Mouse (Mus musculus): Measurements from ENCODE around the gene Gm853. TPM values are rescaled to one million over a fixed set of nuclear protein-coding genes. Genes with fewer than 3 reads are reported as not detected.

Gm853 gene
- polyA plus RNA-seq, 1 experiment from 2014 or later, result not detected

DNA sequence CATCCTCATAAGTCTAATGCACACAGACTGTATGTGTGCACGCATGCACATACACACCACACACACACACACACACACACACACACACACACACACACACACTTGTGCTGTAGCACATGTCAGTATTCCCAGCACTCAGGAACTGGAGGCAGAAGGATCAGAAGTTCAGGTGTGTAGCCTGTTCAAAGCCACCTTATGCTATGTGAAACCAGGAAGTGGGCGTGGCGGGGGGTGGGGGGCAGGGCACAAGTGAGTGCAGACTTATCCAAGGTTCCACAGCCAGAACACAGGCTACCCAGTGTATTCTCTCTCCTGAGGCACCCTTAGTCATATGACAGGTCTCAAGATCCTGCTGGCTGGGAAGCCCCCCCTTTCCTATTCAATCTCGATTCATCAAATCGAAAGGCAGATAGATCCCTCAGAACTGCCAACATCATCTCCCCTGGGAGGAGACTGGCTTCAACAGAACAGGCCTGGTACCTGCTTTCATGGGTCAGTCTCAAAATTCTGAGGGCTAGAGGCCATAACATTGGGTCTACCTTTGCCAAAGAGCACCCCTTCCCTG lies 46.0 kb downstream of the Gm853 start:
- no peak overlapping the region for H3K4me3 ChIP-seq (ENCODE audit: low read depth, low read length)
- peaks cover 15% of the 10 kb centered on the region; the same call in 1 of the 2 replicates for H3K4me1 ChIP-seq (replicated peaks; ENCODE audit: control insufficient read depth, insufficient read depth, low read length)
- H3K9me3 ChIP-seq (ENCODE audit: control insufficient read depth, low read length), result no peaks in the 10 kb centered on the region
- no peak overlapping the region for H3K9ac ChIP-seq (ENCODE audit: low read length)
- no peak for DNase-seq (ENCODE audit: low spot score)
- no peak overlapping the region for H3K27ac ChIP-seq (ENCODE audit: low read depth, low read length)
- H3K4me2 ChIP-seq (ENCODE audit: low read depth, low read length, severe bottlenecking), result no peak overlapping the region
- peaks cover 21% of the 10 kb centered on the region for H3K27me3 ChIP-seq (ENCODE audit: control insufficient read depth, insufficient read depth, low read length)
- ATAC-seq (replicated peaks; ENCODE audit: low FRiP score), result no peak
- WGBS, result 83% methylated on average over 5 of the region's 5 CpGs
- no peaks in the 10 kb centered on the region for H3K36me3 ChIP-seq (ENCODE audit: control insufficient read depth, insufficient read depth, low read length)

DNA sequence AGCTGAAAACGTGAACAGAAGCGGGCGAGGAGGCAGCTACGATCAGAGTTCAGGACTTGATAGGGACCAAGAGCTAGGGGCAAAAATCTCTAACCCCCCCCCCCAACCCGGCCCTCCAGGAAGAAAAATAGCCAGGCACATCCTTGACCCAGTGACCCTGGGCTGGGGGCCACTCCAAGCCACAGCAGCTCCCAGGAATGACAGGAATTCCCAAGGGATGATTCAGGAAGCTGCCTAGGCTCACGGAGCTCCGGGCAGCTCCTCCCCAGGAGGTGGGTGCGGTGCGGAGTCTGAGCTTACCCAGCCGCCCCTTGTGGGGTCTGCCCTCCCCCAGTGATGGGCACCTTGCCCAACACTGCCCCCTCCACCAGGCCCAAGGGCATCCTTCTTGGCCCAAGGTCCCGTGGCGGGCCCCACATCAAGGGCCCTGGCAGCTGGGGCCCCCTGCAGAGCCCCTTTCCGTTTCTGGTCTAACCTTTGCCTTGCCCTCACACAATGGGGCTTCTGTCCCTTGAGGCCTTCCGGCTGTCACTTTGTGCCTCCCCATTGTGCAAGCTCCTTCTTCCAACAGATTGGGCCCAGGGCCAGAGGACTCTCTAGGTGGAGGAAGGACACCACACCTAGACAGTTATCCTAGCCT lies 47.0 kb downstream of the Gm853 start, which contains the start of gene Tinagl1:
TSS of gene Tinagl1 (minus strand) at position 51 of the 640 bp plus-strand sequence.
- H3K9me3 ChIP-seq (ENCODE audit: control insufficient read depth, low read length), result no peaks in the 10 kb centered on the region
- no peak for ATAC-seq (replicated peaks; ENCODE audit: low FRiP score)
- peaks cover 21% of the 10 kb centered on the region for H3K27me3 ChIP-seq (ENCODE audit: control insufficient read depth, insufficient read depth, low read length)
- H3K36me3 ChIP-seq (ENCODE audit: control insufficient read depth, insufficient read depth, low read length), result no peaks in the 10 kb centered on the region
- H3K4me1 ChIP-seq (replicated peaks; ENCODE audit: control insufficient read depth, insufficient read depth, low read length), result peaks cover 15% of the 10 kb centered on the region; the same call in 1 of the 2 replicates
- peak within 1 kb of the TSS; percentile 27; the same call in 1 of the 2 replicates for H3K9ac ChIP-seq (ENCODE audit: low read length)
- H3K27ac ChIP-seq (ENCODE audit: low read depth, low read length), result no peak within 1 kb of the TSS
- no peak for DNase-seq (ENCODE audit: low spot score)
- H3K4me3 ChIP-seq (ENCODE audit: low read depth, low read length), result peak within 1 kb of the TSS; percentile 16
- WGBS, result 2% methylated on average over 14 of the region's 14 CpGs
- peak within 1 kb of the TSS; percentile 48 for H3K4me2 ChIP-seq (ENCODE audit: low read depth, low read length, severe bottlenecking)

DNA sequence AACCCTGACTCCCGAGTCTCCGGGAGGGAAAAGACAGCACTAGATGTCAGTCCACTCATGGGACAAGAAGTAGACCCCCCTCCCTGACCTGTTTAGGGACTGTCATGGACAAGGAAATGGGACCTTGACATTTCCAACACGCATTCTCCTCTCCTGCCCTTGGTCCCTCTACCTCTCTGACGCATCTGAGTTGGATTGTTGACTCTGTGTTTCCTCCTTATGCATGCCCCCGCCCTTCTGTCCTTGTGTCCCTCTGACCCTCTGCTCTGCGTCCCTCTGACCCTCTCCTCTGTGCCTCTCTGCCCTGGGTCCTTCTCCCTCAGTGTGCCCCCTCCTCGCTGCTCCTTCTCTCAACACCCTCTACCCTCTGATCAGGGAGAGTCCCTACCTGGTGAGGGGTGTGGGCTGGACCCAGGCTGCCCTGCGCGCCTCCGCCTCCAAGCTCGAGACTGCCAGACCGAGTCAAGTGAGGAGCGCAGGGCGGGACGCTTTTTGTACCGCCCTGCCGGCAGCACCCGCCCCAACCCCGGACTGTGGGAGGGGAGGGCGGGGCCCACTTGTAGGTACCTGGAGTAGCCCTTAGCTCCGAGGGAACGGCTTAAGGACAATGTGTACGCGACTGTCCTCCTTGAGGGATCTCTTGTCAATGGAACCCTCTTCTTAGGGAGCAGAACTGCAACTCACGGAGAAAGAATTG lies 47.7 kb downstream of the Gm853 start:
- peak; percentile 39 for ATAC-seq (replicated peaks; ENCODE audit: low FRiP score)
- DNase-seq (ENCODE audit: low spot score), result no peak
- Histone ChIP-seq H3K27ac (ENCODE audit: low read depth, low read length) (no peak overlapping the region), H3K9me3 (ENCODE audit: control insufficient read depth, low read length) (no peaks in the 10 kb centered on the region), H3K4me2 (ENCODE audit: low read depth, low read length, severe bottlenecking) (peak overlapping the region; percentile 48), H3K4me3 (ENCODE audit: low read depth, low read length) (peak overlapping the region; percentile 16), H3K27me3 (ENCODE audit: control insufficient read depth, insufficient read depth, low read length) (peaks cover 21% of the 10 kb centered on the region), H3K36me3 (ENCODE audit: control insufficient read depth, insufficient read depth, low read length) (no peaks in the 10 kb centered on the region), H3K9ac (ENCODE audit: low read length) (peak overlapping the region; percentile 27; the same call in 1 of the 2 replicates), H3K4me1 (replicated peaks; ENCODE audit: control insufficient read depth, insufficient read depth, low read length) (peaks cover 15% of the 10 kb centered on the region; the same call in 1 of the 2 replicates)
- 5% methylated on average over 25 of the region's 25 CpGs for WGBS

DNA sequence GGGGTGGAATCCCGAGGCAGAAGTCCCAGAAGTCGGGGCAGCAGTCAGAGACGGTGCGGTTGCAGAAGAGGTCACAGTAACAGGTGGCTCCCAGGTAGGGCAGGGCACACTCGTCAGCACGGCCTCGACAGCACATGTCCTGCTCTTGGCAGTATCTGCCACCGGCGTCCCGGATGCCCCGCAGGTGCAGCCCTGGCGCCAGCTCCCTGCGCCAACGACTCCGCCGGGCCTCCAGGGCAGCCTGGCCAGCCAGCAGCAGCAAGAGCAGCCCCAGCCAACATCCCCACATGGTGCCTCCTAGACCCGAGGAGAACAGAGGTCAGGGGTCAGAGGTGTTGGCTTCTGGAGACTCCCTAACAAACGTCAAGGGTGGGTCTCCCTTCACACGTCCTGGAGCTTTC lies 48.3 kb downstream of the Gm853 start:
- Histone ChIP-seq H3K4me3 (ENCODE audit: low read depth, low read length) (no peak overlapping the region), H3K27ac (ENCODE audit: low read depth, low read length) (no peak overlapping the region), H3K4me1 (replicated peaks; ENCODE audit: control insufficient read depth, insufficient read depth, low read length) (peaks cover 15% of the 10 kb centered on the region; the same call in 1 of the 2 replicates), H3K27me3 (ENCODE audit: control insufficient read depth, insufficient read depth, low read length) (peaks cover 21% of the 10 kb centered on the region), H3K4me2 (ENCODE audit: low read depth, low read length, severe bottlenecking) (no peak overlapping the region), H3K36me3 (ENCODE audit: control insufficient read depth, insufficient read depth, low read length) (no peaks in the 10 kb centered on the region), H3K9ac (ENCODE audit: low read length) (no peak overlapping the region), H3K9me3 (ENCODE audit: control insufficient read depth, low read length) (no peaks in the 10 kb centered on the region)
- 47% methylated on average over 19 of the region's 19 CpGs for WGBS
- DNase-seq (ENCODE audit: low spot score), result no peak
- ATAC-seq (replicated peaks; ENCODE audit: low FRiP score), result no peak

DNA sequence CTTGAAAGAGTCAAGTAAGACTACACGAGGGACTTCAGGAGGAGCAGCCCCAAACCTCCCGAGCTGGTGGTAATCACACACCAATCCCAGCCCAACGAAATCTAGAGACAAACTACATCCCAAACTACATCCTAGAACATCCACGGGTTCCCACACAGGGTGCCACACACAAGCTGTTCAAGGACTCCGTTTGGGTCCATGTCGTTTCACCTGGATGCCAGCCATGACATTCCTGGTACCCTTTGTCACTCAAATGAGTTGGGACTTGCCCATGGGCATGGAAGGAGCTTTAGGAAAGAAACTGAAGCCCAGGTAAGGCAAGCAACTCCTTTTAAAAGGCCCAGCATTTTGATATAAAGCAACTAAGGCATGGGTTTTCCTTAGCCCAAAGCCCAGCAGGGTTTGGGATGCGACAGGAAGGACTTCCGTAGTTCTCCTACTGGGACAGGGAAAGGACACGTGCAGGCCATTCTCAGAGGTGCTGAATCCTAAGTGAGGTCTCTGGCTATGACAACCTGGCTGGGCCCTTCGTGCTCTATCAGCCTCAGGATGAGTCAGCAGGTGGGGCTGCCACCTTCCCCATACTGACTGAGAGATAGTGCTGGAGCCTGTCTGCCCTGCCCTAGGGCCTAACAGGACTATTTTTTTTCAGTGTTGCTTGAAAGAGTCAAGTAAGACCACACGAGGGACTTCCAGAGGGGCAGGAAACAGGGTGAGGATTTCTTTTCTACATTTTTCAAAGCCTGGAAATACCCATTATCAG lies 49.0 kb downstream of the Gm853 start:
- Histone ChIP-seq H3K27ac (ENCODE audit: low read depth, low read length) (no peak overlapping the region), H3K4me3 (ENCODE audit: low read depth, low read length) (no peak overlapping the region), H3K4me2 (ENCODE audit: low read depth, low read length, severe bottlenecking) (no peak overlapping the region), H3K9ac (ENCODE audit: low read length) (no peak overlapping the region), H3K36me3 (ENCODE audit: control insufficient read depth, insufficient read depth, low read length) (no peaks in the 10 kb centered on the region), H3K9me3 (ENCODE audit: control insufficient read depth, low read length) (no peaks in the 10 kb centered on the region), H3K4me1 (replicated peaks; ENCODE audit: control insufficient read depth, insufficient read depth, low read length) (peaks cover 15% of the 10 kb centered on the region; the same call in 1 of the 2 replicates), H3K27me3 (ENCODE audit: control insufficient read depth, insufficient read depth, low read length) (peaks cover 21% of the 10 kb centered on the region)
- no peak for DNase-seq (ENCODE audit: low spot score)
- WGBS, result 76% methylated on average over 11 of the region's 11 CpGs
- ATAC-seq (replicated peaks; ENCODE audit: low FRiP score), result no peak

DNA sequence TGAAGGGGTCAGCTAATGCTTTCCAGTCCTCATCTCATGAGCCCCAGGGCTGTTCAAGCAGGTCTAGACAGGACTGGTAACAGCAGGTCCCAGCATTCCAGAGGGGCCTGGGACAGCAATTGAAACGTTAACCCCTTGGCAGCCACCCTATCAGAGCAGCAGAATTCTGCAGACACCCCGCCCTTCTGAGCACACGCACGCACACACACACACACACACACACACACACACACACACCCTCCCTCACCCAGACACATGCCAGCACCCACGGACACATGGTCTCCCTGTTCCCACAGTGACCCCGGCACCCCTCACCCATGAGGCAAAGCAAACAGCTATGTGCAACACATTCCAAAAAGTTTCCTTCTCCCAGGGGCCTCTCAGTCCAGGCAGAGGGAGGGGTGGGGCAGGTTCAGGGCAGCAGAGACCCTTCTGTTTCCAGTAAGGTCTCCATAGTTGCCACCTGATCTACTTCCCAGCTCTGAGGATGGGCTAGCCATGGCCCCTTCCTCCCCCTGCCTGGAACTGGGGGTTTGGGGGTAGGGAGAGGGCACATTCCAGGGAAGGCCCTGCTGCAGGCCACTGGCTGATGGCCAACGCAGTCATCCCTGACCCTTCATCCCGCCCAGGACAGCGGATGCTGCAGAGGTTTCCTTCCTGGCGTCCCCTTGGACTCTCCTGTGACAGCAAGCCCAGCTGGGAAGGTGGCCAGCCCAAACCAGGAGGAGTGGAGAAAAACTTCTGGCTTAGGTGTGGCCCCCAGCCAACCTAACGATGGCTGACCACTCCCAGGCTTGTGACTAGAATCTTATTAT lies 50.0 kb downstream of the Gm853 start:
- no peak overlapping the region for H3K4me2 ChIP-seq (ENCODE audit: low read depth, low read length, severe bottlenecking)
- no peak overlapping the region for H3K9ac ChIP-seq (ENCODE audit: low read length)
- H3K27me3 ChIP-seq (ENCODE audit: control insufficient read depth, insufficient read depth, low read length), result peaks cover 21% of the 10 kb centered on the region
- WGBS, result 72% methylated on average over 11 of the region's 11 CpGs
- H3K4me1 ChIP-seq (replicated peaks; ENCODE audit: control insufficient read depth, insufficient read depth, low read length), result peaks cover 15% of the 10 kb centered on the region; the same call in 1 of the 2 replicates
- no peak for DNase-seq (ENCODE audit: low spot score)
- H3K4me3 ChIP-seq (ENCODE audit: low read depth, low read length), result no peak overlapping the region
- no peaks in the 10 kb centered on the region for H3K36me3 ChIP-seq (ENCODE audit: control insufficient read depth, insufficient read depth, low read length)
- no peak for ATAC-seq (replicated peaks; ENCODE audit: low FRiP score)
- H3K9me3 ChIP-seq (ENCODE audit: control insufficient read depth, low read length), result no peaks in the 10 kb centered on the region
- no peak overlapping the region for H3K27ac ChIP-seq (ENCODE audit: low read depth, low read length)

DNA sequence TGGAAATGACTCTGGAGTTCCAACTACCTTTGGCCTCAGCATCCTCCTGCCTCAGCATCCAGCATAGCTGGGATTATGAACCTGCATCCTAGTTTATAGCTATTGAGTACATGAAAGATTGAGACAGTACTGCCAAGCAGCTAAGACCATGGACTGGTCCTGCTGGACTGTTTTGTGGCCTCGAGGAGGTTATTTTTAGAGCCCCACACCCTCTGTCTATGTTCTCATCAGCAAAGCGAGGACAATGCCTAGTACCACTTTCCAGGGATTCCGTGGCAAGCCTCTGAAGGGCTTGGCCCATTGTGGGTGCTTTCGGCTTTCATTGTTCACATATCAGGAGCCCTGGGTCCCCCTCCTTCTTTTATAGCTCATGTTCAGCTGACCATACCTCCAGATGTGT lies 51.8 kb downstream of the Gm853 start:
- peaks cover 13% of the 10 kb centered on the region; the same call in 1 of the 2 replicates for H3K4me1 ChIP-seq (replicated peaks; ENCODE audit: control insufficient read depth, insufficient read depth, low read length)
- no peaks in the 10 kb centered on the region for H3K36me3 ChIP-seq (ENCODE audit: control insufficient read depth, insufficient read depth, low read length)
- H3K27me3 ChIP-seq (ENCODE audit: control insufficient read depth, insufficient read depth, low read length), result peaks cover 21% of the 10 kb centered on the region
- ATAC-seq (replicated peaks; ENCODE audit: low FRiP score) (no peak), DNase-seq (ENCODE audit: low spot score) (no peak)
- no peak overlapping the region for H3K9ac ChIP-seq (ENCODE audit: low read length)
- WGBS, result 90% methylated on average over 4 of the region's 4 CpGs
- H3K4me3 ChIP-seq (ENCODE audit: low read depth, low read length), result no peak overlapping the region
- H3K27ac ChIP-seq (ENCODE audit: low read depth, low read length), result no peak overlapping the region
- H3K9me3 ChIP-seq (ENCODE audit: control insufficient read depth, low read length), result no peaks in the 10 kb centered on the region
- H3K4me2 ChIP-seq (ENCODE audit: low read depth, low read length, severe bottlenecking), result no peak overlapping the region
